Comparison of ENCODE assay signal across 9 mouse cellular contexts in genomic region chr15:83724160-83724885, GRCm38 (mm10). TPM values are rescaled to one million over a fixed set of nuclear protein-coding genes. Genes with fewer than 3 reads are reported as not detected.
DNase-seq lines count a peak whose midpoint lies in the region; ATAC-seq lines count a peak whose summit lies in the region.
"Had no signal": no experiment of that assay in that cellular context is flagged by ENCODE, and none has a peak within 500 bp of the region (broad histone marks: within the 10 kb centered on the region; RNA-seq: fewer than 3 reads in every experiment).

No protein-coding gene starts in this region.

- no peak for DNase-seq in kidney, adult 18-20 months
- peak; percentile 18 to 43 for DNase-seq in adrenal gland, postnatal 36 days
- DNase-seq in kidney, postnatal 4 days: peak; percentile 50 to 58
- peak; percentile 12 for DNase-seq in midbrain, embryonic 14.5 days
- no peak for DNase-seq in layer of hippocampus, adult 9-10 months (ENCODE audit: low spot score)

- peak overlapping the region; percentile 94 for H3K4me2 ChIP-seq in kidney, embryonic 14.5 days (replicated peaks; ENCODE audit: low read depth, low read length)
- peak overlapping the region; percentile 81 for H3K4me2 ChIP-seq in midbrain, embryonic 14.5 days (ENCODE audit: low read length)

- H3K9me3 ChIP-seq in kidney, embryonic 14.5 days (ENCODE audit: control insufficient read depth, low read length): no peaks in the 10 kb centered on the region
- H3K9me3 ChIP-seq in midbrain, embryonic 14.5 days (ENCODE audit: control insufficient read depth, low read length): no peaks in the 10 kb centered on the region

- peak overlapping the region; percentile 64 for H3K4me3 ChIP-seq in kidney, embryonic 14.5 days (ENCODE audit: low read length)
- H3K4me3 ChIP-seq in midbrain, embryonic 14.5 days (replicated peaks; ENCODE audit: low read depth, low read length): peak overlapping the region; percentile 66

- peak overlapping the region; percentile 59 for H3K9ac ChIP-seq in kidney, embryonic 14.5 days (ENCODE audit: low read depth, low read length)
- peak overlapping the region; percentile 71 for H3K9ac ChIP-seq in midbrain, embryonic 14.5 days (replicated peaks; ENCODE audit: low read length)

- no peak overlapping the region for H3K27ac ChIP-seq in kidney, embryonic 14.5 days (ENCODE audit: low read depth, low read length)
- H3K27ac ChIP-seq in midbrain, embryonic 14.5 days (replicated peaks; ENCODE audit: low read depth, low read length): peak overlapping the region; percentile 70; the same call in 1 of the 2 replicates

- H3K27me3 ChIP-seq in kidney, embryonic 14.5 days (ENCODE audit: control insufficient read depth, insufficient read depth, low read length): peaks cover 39% of the 10 kb centered on the region
- no peaks in the 10 kb centered on the region for H3K27me3 ChIP-seq in midbrain, embryonic 14.5 days (ENCODE audit: control insufficient read depth, insufficient read depth, low read length)

- 1% methylated on average over 50 of the region's 61 CpGs for WGBS in kidney, embryonic 14.5 days
- WGBS in midbrain, embryonic 14.5 days: under 1% methylated on average over 61 of the region's 61 CpGs

- H3K36me3 ChIP-seq in kidney, embryonic 14.5 days (ENCODE audit: control insufficient read depth, insufficient read depth, low read length): no peaks in the 10 kb centered on the region
- H3K36me3 ChIP-seq in midbrain, embryonic 14.5 days (ENCODE audit: control insufficient read depth, insufficient read depth, low read length): 0 out of 2 replicates have a peak, but pooled peaks cover 9% of the 10 kb centered on the region

- peak; percentile 40 for ATAC-seq in kidney, embryonic 14.5 days (ENCODE audit: low FRiP score, low TSS enrichment)
- 0 out of 2 replicates have a peak, but pooled peaks have one; percentile 16 for ATAC-seq in granulocyte monocyte progenitor cell, adult 5-6 weeks (replicated peaks; ENCODE audit: poor library complexity, severe bottlenecking)
- peak; percentile 9; the same call in 1 of the 2 replicates for ATAC-seq in midbrain, embryonic 14.5 days (ENCODE audit: low FRiP score, low TSS enrichment)
- no peak for ATAC-seq in megakaryocyte progenitor cell, adult 5-6 weeks (replicated peaks; ENCODE audit: poor library complexity)

- H3K4me1 ChIP-seq in kidney, embryonic 14.5 days (ENCODE audit: control insufficient read depth, insufficient read depth, low read length): peaks cover 15% of the 10 kb centered on the region; the same call in 1 of the 2 replicates
- peaks cover 15% of the 10 kb centered on the region for H3K4me1 ChIP-seq in midbrain, embryonic 14.5 days (ENCODE audit: control insufficient read depth, insufficient read depth, low read length)

RNA-seq across cellular contexts. Expression of gene Scube1, which starts 0.5 kb away (rescaled TPM):
- 4.7 and 7.4 TPM in 2 replicates for polyA plus RNA-seq in kidney, embryonic 14.5 days (2014; fragmentation: Nextera tagmentation; extraction: Ambion mirVana)
- 1 to 10 TPM; 4.4 to 4.6 TPM for total RNA-seq in adrenal gland, postnatal 36 days (2021)
- total RNA-seq in granulocyte monocyte progenitor cell, adult 5-6 weeks (2014; fragmentation: Nextera tagmentation): not detected in 2 replicates
- not detected in 2 replicates for total RNA-seq in granulocyte monocyte progenitor cell, adult 5-6 weeks (2017)
- 10.2 and 13.5 TPM in 2 replicates for polyA plus RNA-seq in midbrain, embryonic 14.5 days (2014; fragmentation: Nextera tagmentation; extraction: Ambion mirVana)
- total RNA-seq in megakaryocyte progenitor cell, adult 5-6 weeks (2015): not detected in 2 replicates
- total RNA-seq in megakaryocyte progenitor cell, adult 5-6 weeks (2017): not detected in 2 replicates
- total RNA-seq: MEL had no signal

RNA-seq across cellular contexts. Expression of gene Mpped1, which starts 54.9 kb away (rescaled TPM):
- polyA plus RNA-seq in kidney, embryonic 14.5 days (2014; fragmentation: Nextera tagmentation; extraction: Ambion mirVana): 0.37 and 0.50 TPM in 2 replicates
- total RNA-seq in adrenal gland, postnatal 36 days (2021): not detected
- not detected in 2 replicates for total RNA-seq in granulocyte monocyte progenitor cell, adult 5-6 weeks (2014; fragmentation: Nextera tagmentation)
- not detected in 2 replicates for total RNA-seq in granulocyte monocyte progenitor cell, adult 5-6 weeks (2017)
- 16.5 and 16.9 TPM in 2 replicates for polyA plus RNA-seq in midbrain, embryonic 14.5 days (2014; fragmentation: Nextera tagmentation; extraction: Ambion mirVana)
- not detected in 2 replicates for total RNA-seq in megakaryocyte progenitor cell, adult 5-6 weeks (2015)
- not detected in 2 replicates for total RNA-seq in megakaryocyte progenitor cell, adult 5-6 weeks (2017)
- total RNA-seq: MEL had no signal

Comparison
In these comparisons a context has a peak if more than half of its experiments do, and no peak if none do; other contexts are left out.
1. DNase-seq: peak in adrenal gland, postnatal 36 days (2 of 2), kidney, postnatal 4 days (2 of 2) and midbrain, embryonic 14.5 days (single experiment); none in kidney, adult 18-20 months (single experiment) and layer of hippocampus, adult 9-10 months (single experiment).
2. RNA of gene Scube1, which starts 0.5 kb away (total RNA-seq): 4.4 to 4.6 TPM in adrenal gland, postnatal 36 days; not detected in granulocyte monocyte progenitor cell, adult 5-6 weeks and not detected in megakaryocyte progenitor cell, adult 5-6 weeks; every median in the first group is over 4 times any median in the second.